Comparison of ENCODE assay signal across 1 mouse cellular context in genomic region chr4:141137740-141138139, GRCm38 (mm10).
TF ChIP-seq lines count a peak whose summit lies in the region.

No protein-coding gene starts in this region.

TF ChIP-seq in CH12.LX, 34 proteins besides CTCF, POLR2A, EP300 and RAD21:
- peak; percentile 59; the same call in 1 of the 2 replicates for TF ChIP-seq ZNF384 (IDR thresholded peaks at IDR 0.05; ENCODE audit: low read depth, low read length)
